Mouse (Mus musculus) gastrocnemius, postnatal 25 days (tissue): ENCODE measurements around the gene Mpp1. TPM values are rescaled to one million over a fixed set of nuclear protein-coding genes. Genes with fewer than 3 reads are reported as not detected.
A peak's percentile ranks its signal among the peaks of the same experiment; 100 is the strongest.

Source experiments
- DNase-seq: peaks from one replicate; pipeline ENCODE4 v3.0.0; 2022
- total RNA-seq, 2 experiments: library from RNA; stranded (reverse); gene quantifications; 1 replicate in 1 of 2; 2 replicates in 1 of 2; pipeline ENCODE4 v1.2.3; 2021

Mpp1 gene
- total RNA-seq, 2 experiments from 2014 or later = 12.8 to 17.8 TPM

GRCm38 (mm10) chrX:75084774-75085508 is 45.9 kb downstream of the Mpp1 start, which contains the start of gene Gab3:
Gab3 (minus strand) TSS chrX:75085458.
- DNase-seq = peak; percentile 70

GRCm38 (mm10) chrX:75083982-75084773 is 46.6 kb downstream of the Mpp1 start:
- peak; percentile 23 for DNase-seq

- no peak for DNase-seq
These were observed 48.5 kb downstream of the Mpp1 start for GRCm38 (mm10) chrX:75082351-75082750.

Other genes starting within 250 kb of the Mpp1 start
- gene Gab3, start 45.6 kb downstream of the Mpp1 start, total RNA-seq = 1 to 10 TPM in 1 of 2 experiments, under 1 TPM in 1; 0.84 to 1.1 TPM
- 10 to 100 TPM; 24.4 to 26.2 TPM for gene Dkc1, start 35.2 kb downstream of the Mpp1 start, total RNA-seq
- gene Smim9, start 32.8 kb upstream of the Mpp1 start, total RNA-seq = not detected